Mouse (Mus musculus) C2C12 (cell line): Measurements from ENCODE around the gene Stap2.

ENCODE experiments used
- CEBPB ChIP-seq: IDR thresholded peaks from one replicate; pipeline ENCODE4 v1.6.1; 2011; ENCODE audit warnings: low read depth, mild to moderate bottlenecking, control low read depth, moderate library complexity
- CTCF ChIP-seq: IDR thresholded peaks from one replicate; pipeline ENCODE4 v1.5.1; 2011; ENCODE audit not compliant: control insufficient read depth, insufficient read depth, insufficient read length
- MYOG ChIP-seq: IDR thresholded peaks from one replicate; pipeline ENCODE4 v1.6.1; 2011; ENCODE audit not compliant: control insufficient read depth, insufficient read length; ENCODE audit errors: extremely low read depth

- TF ChIP-seq CTCF = no peak
- no peak for TF ChIP-seq MYOG
- TF ChIP-seq CEBPB = no peak
Measured at GRCm38 (mm10) chr17:56024931-56025330, 19.5 kb upstream of the Stap2 start.
